Mouse (Mus musculus): ENCODE data around the gene Stag3.

DNA sequence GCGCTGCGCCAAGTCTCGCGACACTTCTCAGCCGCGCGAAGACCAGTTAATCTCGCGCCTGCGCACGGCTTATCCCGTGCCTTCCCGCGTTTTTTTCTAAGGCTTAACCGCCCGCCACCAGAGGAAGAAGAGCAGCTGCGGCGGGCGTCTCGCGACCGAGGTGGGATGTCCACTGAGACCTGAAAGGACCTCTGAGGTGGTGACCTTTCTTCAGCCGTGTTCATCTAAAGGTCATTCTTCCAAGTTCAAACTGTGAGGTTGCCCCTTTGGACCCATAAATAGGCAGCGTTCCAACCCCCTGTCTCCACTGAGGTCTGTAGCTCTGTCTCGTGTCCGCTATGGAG, 357 bp downstream of the Stag3 start:
- no peak for TF ChIP-seq CTCF (IDR thresholded peaks at IDR 0.05; ENCODE audit: extremely low read depth, insufficient read length, insufficient replicate concordance, low read depth, low read length)
- no peak for TF ChIP-seq POLR2A (IDR thresholded peaks at IDR 0.05; ENCODE audit: low read depth, low read length)

Data from small intestine, adult 2 months (tissue).